Mouse (Mus musculus) myocyte (in vitro differentiated cells): ENCODE data around the gene Dnal1. TPM values are rescaled to one million over a fixed set of nuclear protein-coding genes. Genes with fewer than 3 reads are reported as not detected.
A peak's percentile ranks its signal among the peaks of the same experiment; 100 is the strongest.

ENCODE experiments used
- H3K27me3 ChIP-seq: one replicate; pipeline ENCODE4 v1.6.1; 2011; ENCODE audit not compliant: control insufficient read depth, insufficient read depth, insufficient read length
- H3K36me3 ChIP-seq: one replicate; pipeline ENCODE4 v1.6.1; 2011; ENCODE audit not compliant: control insufficient read depth, insufficient read depth
- H3K4me2 ChIP-seq: one replicate; pipeline ENCODE4 v1.6.1; 2011; ENCODE audit warnings: low read depth, control low read depth
- H3K4me3 ChIP-seq: one replicate; pipeline ENCODE4 v1.5.1; 2011; ENCODE audit warnings: mild to moderate bottlenecking, control low read depth, moderate library complexity
- H3K79me2 ChIP-seq: one replicate; pipeline ENCODE4 v1.6.1; 2011; ENCODE audit not compliant: control insufficient read depth, insufficient read depth
- H3ac ChIP-seq: one replicate; pipeline ENCODE4 v1.6.1; 2011; ENCODE audit not compliant: control insufficient read depth, insufficient read length
- CEBPB ChIP-seq: IDR thresholded peaks from 2 replicates; pipeline ENCODE4 v1.6.1; 2011; ENCODE audit warnings: mild to moderate bottlenecking, moderate library complexity; ENCODE audit not compliant: poor library complexity, insufficient read depth, severe bottlenecking
- E2F4 ChIP-seq: IDR thresholded peaks from one replicate; pipeline ENCODE4 v1.6.1; 2011; ENCODE audit warnings: mild to moderate bottlenecking, control low read depth, moderate library complexity; ENCODE audit not compliant: insufficient read depth
- MAX ChIP-seq: IDR thresholded peaks from one replicate; pipeline ENCODE4 v1.6.1; 2011; ENCODE audit warnings: low read depth, mild to moderate bottlenecking, control low read depth
- MYOD1 ChIP-seq, 3 experiments: IDR thresholded peaks; one replicate each; pipeline ENCODE4 v1.6.1; 2011; ENCODE audit warnings: control low read depth in 2 of 3, low read depth in 2 of 3, mild to moderate bottlenecking in 2 of 3, moderate library complexity in 1 of 3; ENCODE audit not compliant: insufficient read length in 2 of 3, control insufficient read depth in 1 of 3
- MYOG ChIP-seq, 3 experiments: IDR thresholded peaks; one replicate each; pipeline ENCODE4 v1.6.1; 2011; ENCODE audit warnings: control low read depth in 2 of 3, low read depth in 2 of 3, mild to moderate bottlenecking in 2 of 3; ENCODE audit not compliant: insufficient read length in 2 of 3, control insufficient read depth in 1 of 3, insufficient read depth in 1 of 3
- POLR2A ChIP-seq: IDR thresholded peaks from one replicate; pipeline ENCODE4 v1.6.1; 2011; ENCODE audit warnings: low read depth, mild to moderate bottlenecking, control low read depth, moderate library complexity; ENCODE audit not compliant: insufficient read length
- POLR2AphosphoS2 ChIP-seq: IDR thresholded peaks from one replicate; pipeline ENCODE4 v1.6.1; 2011; ENCODE audit warnings: low read depth, control low read depth; ENCODE audit not compliant: insufficient read length
- REST ChIP-seq: IDR thresholded peaks from one replicate; pipeline ENCODE4 v1.6.1; 2011; ENCODE audit warnings: mild to moderate bottlenecking, control low read depth, moderate library complexity; ENCODE audit not compliant: insufficient read depth, insufficient read length
- SRF ChIP-seq: IDR thresholded peaks from one replicate; pipeline ENCODE4 v1.6.1; 2011; ENCODE audit warnings: low read depth; ENCODE audit not compliant: control insufficient read depth, insufficient read length
- TCF12 ChIP-seq: IDR thresholded peaks from one replicate; pipeline ENCODE4 v1.6.1; 2011; ENCODE audit warnings: mild to moderate bottlenecking, control low read depth; ENCODE audit not compliant: poor library complexity, insufficient read depth, severe bottlenecking
- TCF3 ChIP-seq: IDR thresholded peaks from one replicate; pipeline ENCODE4 v1.6.1; 2011; ENCODE audit warnings: low read depth, control low read depth; ENCODE audit not compliant: insufficient read length
- USF1 ChIP-seq: IDR thresholded peaks from one replicate; pipeline ENCODE4 v1.6.1; 2011; ENCODE audit warnings: low read depth, mild to moderate bottlenecking, control low read depth, moderate library complexity
- polyA plus RNA-seq: library from polyadenylated mRNA; unstranded; fragments of >200 nt; fragmentation: generic; extraction: Trizol; gene quantifications from one replicate; pipeline ENCODE4 v1.2.1, GENCODE M21; 2012; ENCODE audit warnings: missing spikeins

Gene Dnal1
- polyA plus RNA-seq, 1 experiment = 11.4 TPM

GRCm38 (mm10) chr12:84107692-84108091 is 6.5 kb upstream of the Dnal1 start:
- no peak overlapping the region for H3K4me3 ChIP-seq
- H3K4me2 ChIP-seq = no peak overlapping the region
- no peaks in the 10 kb centered on the region for H3K36me3 ChIP-seq
- H3ac ChIP-seq = no peak overlapping the region
- no peaks in the 10 kb centered on the region for H3K79me2 ChIP-seq
- H3K27me3 ChIP-seq = no peaks in the 10 kb centered on the region
- TF ChIP-seq MYOD1 (IDR thresholded peaks at IDR 0.05; ENCODE audit: control insufficient read depth in 1 of 3, insufficient read length in 2 of 3, low read depth in 2 of 3) (no peak), TCF3 (no peak), TCF12 (no peak), POLR2AphosphoS2 (no peak), E2F4 (no peak), MYOG (IDR thresholded peaks at IDR 0.05; ENCODE audit: control insufficient read depth in 1 of 3, insufficient read depth in 1 of 3, insufficient read length in 2 of 3, low read depth in 2 of 3) (no peak), POLR2A (no peak), CEBPB (no peak), REST (no peak), MAX (no peak), SRF (no peak), USF1 (no peak)

GRCm38 (mm10) chr12:84109924-84110323 is 4.2 kb upstream of the Dnal1 start:
- TF ChIP-seq MYOG (IDR thresholded peaks at IDR 0.05; ENCODE audit: control insufficient read depth in 1 of 3, insufficient read depth in 1 of 3, insufficient read length in 2 of 3, low read depth in 2 of 3) = no peak
- TF ChIP-seq CEBPB = no peak
- no peak for TF ChIP-seq MAX
- TF ChIP-seq TCF12 = no peak
- TF ChIP-seq E2F4 = no peak
- TF ChIP-seq MYOD1 (IDR thresholded peaks at IDR 0.05; ENCODE audit: control insufficient read depth in 1 of 3, insufficient read length in 2 of 3, low read depth in 2 of 3) = no peak
- TF ChIP-seq SRF = no peak
- no peak for TF ChIP-seq POLR2AphosphoS2
- TF ChIP-seq USF1 = no peak

GRCm38 (mm10) chr12:84110814-84111213 is 3.4 kb upstream of the Dnal1 start:
- H3K27me3 ChIP-seq = no peaks in the 10 kb centered on the region
- no peak for TF ChIP-seq USF1
- TF ChIP-seq POLR2AphosphoS2 = no peak
- no peak for TF ChIP-seq REST
- no peak for TF ChIP-seq MAX
- no peak for TF ChIP-seq TCF3
- no peak for TF ChIP-seq POLR2A
- TF ChIP-seq TCF12 = no peak
- no peak for TF ChIP-seq CEBPB
- no peak for TF ChIP-seq E2F4
- no peak for TF ChIP-seq SRF
- TF ChIP-seq MYOD1 (IDR thresholded peaks at IDR 0.05; ENCODE audit: control insufficient read depth in 1 of 3, insufficient read length in 2 of 3, low read depth in 2 of 3) = no peak
- no peak for TF ChIP-seq MYOG (IDR thresholded peaks at IDR 0.05; ENCODE audit: control insufficient read depth in 1 of 3, insufficient read depth in 1 of 3, insufficient read length in 2 of 3, low read depth in 2 of 3)
- no peak overlapping the region for H3K4me2 ChIP-seq
- H3ac ChIP-seq = no peak overlapping the region
- H3K79me2 ChIP-seq = peaks cover 13% of the 10 kb centered on the region
- H3K4me3 ChIP-seq = no peak overlapping the region
- H3K36me3 ChIP-seq = no peaks in the 10 kb centered on the region

More at GRCm38 (mm10) chr12:84109924-84110323, 4.2 kb upstream of the Dnal1 start:
- Histone ChIP-seq H3K4me3 (no peak overlapping the region), H3K79me2 (peaks cover 4% of the 10 kb centered on the region), H3K4me2 (no peak overlapping the region), H3ac (no peak overlapping the region), H3K27me3 (no peaks in the 10 kb centered on the region), H3K36me3 (no peaks in the 10 kb centered on the region)

DNA sequence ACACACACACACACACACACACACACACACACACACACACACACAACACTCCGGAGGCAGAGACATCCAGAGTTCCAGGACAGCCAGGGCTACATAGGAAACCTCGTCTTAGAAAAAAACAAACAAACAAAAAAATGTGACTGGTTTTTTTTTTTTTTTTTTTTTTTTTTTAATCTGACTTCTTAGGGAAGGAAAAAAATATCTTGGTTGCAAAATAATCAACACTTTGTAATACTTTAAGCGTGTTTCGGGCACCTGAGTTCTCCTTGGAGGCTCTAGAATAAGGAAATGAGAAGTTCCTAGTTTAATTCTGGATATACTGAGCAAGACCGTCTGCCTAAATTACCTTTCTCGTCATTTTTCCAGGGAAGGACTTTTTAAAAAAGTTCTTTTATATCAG is 490 bp upstream of the Dnal1 start:
- Histone ChIP-seq H3K36me3 (no peaks in the 10 kb centered on the region), H3ac (no peak overlapping the region), H3K4me3 (peak overlapping the region; percentile 58), H3K4me2 (peak overlapping the region; percentile 67), H3K27me3 (no peaks in the 10 kb centered on the region), H3K79me2 (peaks cover 30% of the 10 kb centered on the region)
- no peak for TF ChIP-seq USF1
- TF ChIP-seq SRF = no peak
- no peak for TF ChIP-seq MYOG (IDR thresholded peaks at IDR 0.05; ENCODE audit: control insufficient read depth in 1 of 3, insufficient read depth in 1 of 3, insufficient read length in 2 of 3, low read depth in 2 of 3)
- TF ChIP-seq CEBPB = no peak
- TF ChIP-seq POLR2A = no peak

DNA sequence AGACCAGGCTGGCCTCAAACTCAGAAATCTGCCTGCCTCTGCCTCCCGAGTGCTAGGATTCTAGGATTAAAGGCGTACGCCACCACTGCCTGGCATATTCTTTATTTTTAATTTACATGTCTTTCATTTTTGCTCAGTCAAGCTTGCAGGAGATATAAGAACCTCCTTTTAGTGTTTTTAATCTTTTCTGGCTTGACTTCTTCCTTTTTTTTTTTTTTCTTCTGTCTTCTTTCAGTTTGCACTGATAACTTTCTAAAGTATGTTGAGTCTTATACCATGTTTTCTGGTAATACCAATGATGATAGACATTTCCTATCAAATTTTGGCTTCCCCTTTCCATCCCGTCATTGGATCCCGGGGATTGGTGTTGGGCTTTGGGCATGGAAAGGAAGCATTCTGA is 5.4 kb downstream of the Dnal1 start:
- Histone ChIP-seq H3K4me2 (no peak overlapping the region), H3K36me3 (peaks cover 10% of the 10 kb centered on the region), H3K79me2 (peaks cover 40% of the 10 kb centered on the region), H3ac (no peak overlapping the region), H3K27me3 (no peaks in the 10 kb centered on the region), H3K4me3 (no peak overlapping the region)
- TF ChIP-seq E2F4 (no peak), MAX (no peak), MYOD1 (IDR thresholded peaks at IDR 0.05; ENCODE audit: control insufficient read depth in 1 of 3, insufficient read length in 2 of 3, low read depth in 2 of 3) (no peak), POLR2A (no peak), TCF3 (no peak), CEBPB (no peak)
